Mouse (Mus musculus) lung, postnatal 36 days (tissue): ENCODE measurements around the gene Ptma.

Source experiments
- DNase-seq: peaks from one replicate; pipeline ENCODE4 v3.0.0; 2022; ENCODE audit warnings: mixed read lengths

Ptma gene

DNA sequence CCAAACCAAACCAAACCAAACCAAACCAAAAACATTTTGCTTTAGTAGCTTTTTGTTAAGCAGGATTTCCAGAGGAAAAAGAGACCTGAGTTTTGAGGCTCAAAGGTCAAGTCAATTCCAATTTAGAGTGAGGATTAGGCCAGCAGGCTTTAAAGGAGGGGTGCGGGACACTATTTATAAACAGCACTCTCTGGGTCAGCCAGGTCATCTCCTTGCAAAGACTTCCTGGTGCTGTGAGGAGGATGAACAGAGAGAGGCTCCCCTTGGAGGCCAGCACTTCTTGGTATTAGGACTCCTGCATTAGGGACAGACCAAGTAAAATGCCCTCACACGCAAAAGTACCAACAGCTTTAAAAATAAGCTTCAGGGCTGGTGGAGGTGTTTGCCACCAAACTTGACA is 25.4 kb downstream of the Ptma start:
- no peak for DNase-seq

DNA sequence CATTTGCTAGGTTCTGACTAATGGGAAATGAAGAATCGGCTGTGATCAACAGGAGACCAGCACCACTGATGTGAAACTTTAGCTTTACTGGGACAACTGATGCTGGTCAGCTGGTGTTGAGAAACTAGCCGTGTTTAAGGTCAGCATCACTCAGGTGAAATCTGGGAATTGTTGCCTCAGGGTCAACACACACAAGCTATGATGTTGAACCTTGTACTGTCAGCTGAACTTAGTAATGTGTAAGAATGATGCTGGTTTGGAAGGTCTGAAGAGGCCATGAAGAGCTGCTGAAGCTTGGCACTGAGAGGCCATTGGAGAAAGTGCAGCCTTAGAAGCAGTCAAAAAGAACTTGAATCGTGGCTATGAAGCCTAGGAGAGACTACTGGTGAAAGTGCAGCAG is 29.1 kb downstream of the Ptma start:
- no peak for DNase-seq

DNA sequence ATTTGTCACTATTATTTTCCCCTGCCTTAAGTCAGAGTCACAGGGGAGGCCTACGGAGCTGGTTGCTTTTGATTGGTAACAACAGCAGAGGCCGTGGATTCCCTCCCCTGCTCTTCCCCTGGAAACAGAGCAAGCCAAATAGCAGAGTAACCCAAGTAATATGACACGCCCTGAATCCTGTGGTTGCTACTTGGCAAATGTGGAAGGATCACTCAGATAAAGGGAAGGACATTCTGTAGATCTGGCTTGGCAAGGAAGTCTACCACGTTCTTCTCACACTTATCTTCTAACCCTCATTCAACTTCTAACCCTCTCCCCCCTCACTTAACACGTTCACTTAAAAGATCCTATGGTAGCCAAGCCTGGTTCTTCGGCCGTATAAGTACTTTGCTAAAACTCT is 31.3 kb downstream of the Ptma start:
- DNase-seq, result no peak

DNA sequence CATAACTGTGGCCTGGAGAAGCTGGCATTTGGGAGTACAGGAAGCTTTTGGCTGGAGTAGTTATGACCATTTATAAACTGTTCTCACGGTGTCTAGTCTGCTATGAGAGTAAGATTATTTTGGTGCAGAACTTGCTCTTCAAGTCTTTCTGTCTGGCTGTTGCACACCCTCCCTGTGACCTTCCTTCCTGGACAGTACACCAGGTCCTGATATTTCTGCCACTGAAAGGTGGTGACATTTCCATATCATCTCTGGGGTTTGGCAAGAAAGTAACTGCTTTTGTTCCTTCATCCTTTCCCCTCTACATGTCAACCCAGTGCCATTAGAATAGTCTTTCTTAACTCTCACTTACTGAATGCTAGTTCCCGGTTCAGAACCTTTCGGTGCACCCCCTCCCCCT is 32.7 kb downstream of the Ptma start:
- DNase-seq, result no peak

DNA sequence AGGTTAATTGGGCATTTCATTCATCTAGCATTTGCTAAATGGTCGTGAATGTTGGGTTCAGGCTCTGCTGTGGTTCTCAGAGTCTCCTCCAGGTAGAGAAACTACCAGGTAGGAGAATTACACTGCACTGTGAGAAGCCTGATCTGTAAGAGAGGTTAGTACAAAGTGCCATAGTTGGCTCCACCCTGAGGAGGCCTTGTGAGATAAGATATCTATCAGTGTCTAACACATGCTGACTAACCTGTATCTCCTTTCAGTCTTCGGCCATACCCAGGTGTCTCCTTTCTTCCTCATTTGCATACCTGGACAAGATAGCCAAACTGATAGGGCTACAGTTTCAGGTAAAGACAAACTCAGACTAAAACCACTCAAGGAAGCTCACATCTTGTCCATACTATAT is 36.1 kb downstream of the Ptma start:
- no peak for DNase-seq

DNA sequence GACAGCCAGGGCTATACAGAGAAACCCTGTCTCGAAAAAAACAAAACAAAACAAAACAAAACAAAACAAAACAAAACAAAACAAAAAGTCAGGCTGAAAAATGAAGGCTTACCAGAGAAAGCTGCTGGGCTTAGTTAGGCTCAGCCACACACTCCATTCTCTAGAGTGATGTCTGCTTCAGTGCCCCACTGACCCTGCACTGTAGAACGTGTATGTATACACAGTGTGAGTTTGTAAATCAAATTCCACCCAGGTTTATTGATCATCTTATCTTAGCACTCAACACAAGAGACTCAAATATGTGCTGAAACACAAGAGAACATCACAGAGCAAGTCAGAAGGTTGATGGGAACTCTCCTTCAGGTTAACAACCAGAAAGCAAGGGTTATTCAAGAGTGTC is 41.9 kb downstream of the Ptma start:
- no peak for DNase-seq

DNA sequence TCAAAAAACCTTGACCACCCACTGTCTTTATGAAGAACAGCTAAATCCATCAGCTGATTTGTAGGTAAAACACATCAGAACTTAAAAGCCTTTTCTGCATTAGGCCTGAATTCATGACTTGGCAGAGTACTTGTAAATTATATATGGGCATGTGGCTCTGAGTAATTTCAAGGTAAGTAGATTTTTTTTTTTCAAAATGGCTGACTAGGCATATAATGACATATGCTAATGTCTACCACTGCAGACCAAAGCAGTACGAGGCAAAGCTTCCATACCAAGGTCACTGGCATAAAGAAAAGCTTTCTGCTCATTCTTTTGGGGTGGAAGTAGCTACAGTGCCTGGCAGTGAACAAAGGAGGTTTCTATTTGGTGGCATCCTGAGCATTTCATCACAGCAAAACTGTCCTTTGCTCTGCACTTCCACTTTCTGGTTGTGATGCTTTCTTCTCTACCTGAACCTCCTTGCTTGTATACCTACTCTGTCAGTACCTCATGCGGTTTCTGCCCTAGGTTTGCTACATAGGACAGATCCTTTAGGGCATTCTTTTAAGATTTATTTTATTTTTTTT is 42.9 kb downstream of the Ptma start:
- no peak for DNase-seq

DNA sequence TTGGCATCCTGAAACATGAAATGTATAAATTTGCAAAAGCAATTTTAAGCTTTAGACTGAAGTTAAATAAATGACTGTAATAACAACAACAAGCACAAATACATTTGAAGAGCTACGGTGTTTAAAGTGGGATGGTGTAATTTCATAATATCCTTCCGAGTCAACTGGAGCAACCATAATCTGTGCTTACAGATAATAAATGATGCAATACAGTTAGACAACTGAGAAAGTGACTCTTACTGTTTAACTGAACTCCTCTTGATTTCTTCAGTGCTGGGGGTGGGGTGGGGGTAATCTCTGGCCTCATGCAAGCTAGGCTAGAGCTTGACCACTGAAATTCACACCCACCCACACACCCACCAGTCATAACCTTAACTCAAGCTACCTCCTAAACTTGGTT is 44.9 kb downstream of the Ptma start:
- DNase-seq, result no peak

DNA sequence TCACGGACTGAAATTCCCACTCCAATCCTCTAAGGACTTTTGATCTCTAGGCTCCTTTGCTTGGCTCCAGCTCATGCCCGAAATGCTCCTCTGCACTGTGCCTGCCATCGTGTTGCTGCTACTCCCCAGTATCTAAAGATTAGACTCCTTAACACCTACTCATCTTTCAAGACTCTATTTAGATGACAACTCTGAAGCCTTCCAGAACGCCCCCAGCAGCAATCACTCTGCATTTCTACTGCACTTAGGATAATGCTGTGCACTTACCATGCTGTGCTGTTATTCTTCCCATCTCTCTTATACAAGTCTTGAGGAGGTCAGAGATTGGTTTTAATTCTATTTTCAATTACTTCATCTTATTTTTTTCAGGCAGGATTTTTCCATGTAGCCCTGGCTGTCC is 45.4 kb downstream of the Ptma start:
- no peak for DNase-seq
